Mouse (Mus musculus) hindbrain, embryonic 11.5 days (tissue): ENCODE data around the gene Parp8. TPM values are rescaled to one million over a fixed set of nuclear protein-coding genes. Genes with fewer than 3 reads are reported as not detected.

Source experiments
- ATAC-seq: fragments of 200-750 bp; cut with Nextera tagmentation; 2 replicates; pipeline ENCODE4 v1.8.0; 2017; ENCODE audit warnings: mild to moderate bottlenecking, moderate TSS enrichment, moderate library complexity; ENCODE audit not compliant: low FRiP score
- DNase-seq: peaks from one replicate; pipeline ENCODE4 v3.0.0-alpha.2; 2015; ENCODE audit warnings: low spot score
- H3K27ac ChIP-seq: fragments of 300-500 bp; sonication (generic); 2 replicates; pipeline ENCODE4 v1.5.1; 2014; ENCODE audit warnings: mild to moderate bottlenecking, low read depth, low read length
- H3K27me3 ChIP-seq: fragments of 300-500 bp; sonication (generic); 2 replicates; pipeline ENCODE4 v1.6.1; 2014; ENCODE audit warnings: mild to moderate bottlenecking, low read length, moderate library complexity, mixed read lengths; ENCODE audit not compliant: control insufficient read depth, insufficient read depth
- H3K36me3 ChIP-seq: fragments of 300-500 bp; sonication (generic); 2 replicates; pipeline ENCODE4 v1.6.1; 2014; ENCODE audit warnings: mild to moderate bottlenecking, low read length, moderate library complexity, mixed read lengths; ENCODE audit not compliant: control insufficient read depth, insufficient read depth
- H3K4me1 ChIP-seq: fragments of 300-500 bp; sonication (generic); replicated peaks from 2 replicates; pipeline ENCODE4 v1.6.1; 2014; ENCODE audit warnings: low read length, mixed read lengths; ENCODE audit not compliant: control insufficient read depth, insufficient read depth
- H3K4me2 ChIP-seq: fragments of 300-500 bp; sonication (generic); replicated peaks from 2 replicates; pipeline ENCODE4 v1.6.1; 2014; ENCODE audit warnings: mild to moderate bottlenecking, low read depth, low read length
- H3K4me3 ChIP-seq: fragments of 300-500 bp; sonication (generic); 2 replicates; pipeline ENCODE4 v1.5.1; 2014; ENCODE audit warnings: low read depth, low read length
- H3K9ac ChIP-seq: fragments of 300-500 bp; sonication (generic); 2 replicates; pipeline ENCODE4 v1.6.1; 2014; ENCODE audit warnings: low read depth, low read length
- H3K9me3 ChIP-seq: fragments of 300-500 bp; sonication (generic); 2 replicates; pipeline ENCODE4 v1.6.1; 2016; ENCODE audit warnings: low read length; ENCODE audit not compliant: control insufficient read depth
- WGBS: fragments of 180-500 bp; shearing (Covaris S2); extraction: QIAGEN DNeasy Blood & Tissue Kit; methylation state at CpG from one replicate; pipeline ENCODE4 v1.1.7; 2014; 5-methylcytosine and 5-hydroxymethylcytosine counted together
- polyA plus RNA-seq: library from polyadenylated mRNA; unstranded; fragments of >200 nt; fragmentation: Nextera tagmentation; extraction: Ambion mirVana; gene quantifications from 2 replicates; pipeline ENCODE4 v1.2.1, GENCODE M21; 2014

Parp8 gene
- polyA plus RNA-seq, 1 experiment from 2014 or later = 18.2 TPM

- no peak overlapping the region for H3K4me2 ChIP-seq
- H3K36me3 ChIP-seq = no peaks in the 10 kb centered on the region
- ATAC-seq (no peak), DNase-seq (no peak)
- H3K9ac ChIP-seq = no peak overlapping the region
- no peaks in the 10 kb centered on the region for H3K4me1 ChIP-seq
- H3K27ac ChIP-seq = no peak overlapping the region
- no peaks in the 10 kb centered on the region for H3K27me3 ChIP-seq
- H3K4me3 ChIP-seq = no peak overlapping the region
- H3K9me3 ChIP-seq = no peaks in the 10 kb centered on the region
- WGBS = 77% methylated on average over 7 of the region's 7 CpGs
Measured at GRCm38 (mm10) chr13:116986658-116987057, 38.7 kb downstream of the Parp8 start.

GRCm38 (mm10) chr13:116974081-116974860, 51.1 kb downstream of the Parp8 start:
- 89% methylated on average over 7 of the region's 7 CpGs for WGBS
- no peak overlapping the region for H3K9ac ChIP-seq
- no peaks in the 10 kb centered on the region for H3K9me3 ChIP-seq
- no peaks in the 10 kb centered on the region for H3K27me3 ChIP-seq
- ATAC-seq (no peak), DNase-seq (no peak)
- H3K4me1 ChIP-seq = no peaks in the 10 kb centered on the region
- no peaks in the 10 kb centered on the region for H3K36me3 ChIP-seq
- H3K27ac ChIP-seq = no peak overlapping the region
- H3K4me3 ChIP-seq = no peak overlapping the region
- no peak overlapping the region for H3K4me2 ChIP-seq

- 0 out of 2 replicates have a peak, but pooled peaks have one; percentile 25 for ATAC-seq
- no peak overlapping the region for H3K4me2 ChIP-seq
- 82% methylated on average over 7 of the region's 7 CpGs for WGBS
- no peaks in the 10 kb centered on the region for H3K4me1 ChIP-seq
- H3K9me3 ChIP-seq = no peaks in the 10 kb centered on the region
- no peak overlapping the region for H3K9ac ChIP-seq
- no peak overlapping the region for H3K4me3 ChIP-seq
- no peak overlapping the region for H3K27ac ChIP-seq
- H3K27me3 ChIP-seq = no peaks in the 10 kb centered on the region
- H3K36me3 ChIP-seq = no peaks in the 10 kb centered on the region
- no peak for DNase-seq
Measured at GRCm38 (mm10) chr13:116973491-116973890, 51.8 kb downstream of the Parp8 start.

- no peaks in the 10 kb centered on the region for H3K9me3 ChIP-seq
- no peaks in the 10 kb centered on the region for H3K27me3 ChIP-seq
- H3K4me3 ChIP-seq = no peak overlapping the region
- no peak overlapping the region for H3K4me2 ChIP-seq
- H3K36me3 ChIP-seq = no peaks in the 10 kb centered on the region
- ATAC-seq = no peak
- no peak overlapping the region for H3K27ac ChIP-seq
- WGBS = 87% methylated on average over 7 of the region's 7 CpGs
- H3K9ac ChIP-seq = no peak overlapping the region
- DNase-seq = no peak
- no peaks in the 10 kb centered on the region for H3K4me1 ChIP-seq
Measured at GRCm38 (mm10) chr13:116972036-116972611, 53.2 kb downstream of the Parp8 start.

GRCm38 (mm10) chr13:116970706-116971428, 54.5 kb downstream of the Parp8 start:
- no peak for DNase-seq

GRCm38 (mm10) chr13:116969650-116970049, 55.7 kb downstream of the Parp8 start:
- Histone ChIP-seq H3K9me3 (no peaks in the 10 kb centered on the region), H3K27me3 (no peaks in the 10 kb centered on the region), H3K4me3 (no peak overlapping the region), H3K4me1 (no peaks in the 10 kb centered on the region), H3K4me2 (no peak overlapping the region), H3K27ac (no peak overlapping the region), H3K36me3 (no peaks in the 10 kb centered on the region), H3K9ac (no peak overlapping the region)
- 86% methylated on average over 1 of the region's 1 CpGs for WGBS
- ATAC-seq (no peak), DNase-seq (no peak)

More at GRCm38 (mm10) chr13:116970706-116971428, 54.5 kb downstream of the Parp8 start:
- H3K36me3 ChIP-seq = no peaks in the 10 kb centered on the region
- no peaks in the 10 kb centered on the region for H3K27me3 ChIP-seq
- WGBS = 86% methylated on average over 11 of the region's 11 CpGs
- H3K4me1 ChIP-seq = no peaks in the 10 kb centered on the region
- H3K4me2 ChIP-seq = no peak overlapping the region
- no peaks in the 10 kb centered on the region for H3K9me3 ChIP-seq
- no peak overlapping the region for H3K9ac ChIP-seq
- H3K4me3 ChIP-seq = no peak overlapping the region
- ATAC-seq = no peak
- H3K27ac ChIP-seq = no peak overlapping the region

GRCm38 (mm10) chr13:116968906-116969305, 56.4 kb downstream of the Parp8 start:
- H3K36me3 ChIP-seq = no peaks in the 10 kb centered on the region
- H3K27me3 ChIP-seq = no peaks in the 10 kb centered on the region
- H3K27ac ChIP-seq = no peak overlapping the region
- DNase-seq (no peak), ATAC-seq (no peak)
- no peak overlapping the region for H3K4me3 ChIP-seq
- H3K9ac ChIP-seq = no peak overlapping the region
- WGBS = 94% methylated on average over 4 of the region's 4 CpGs
- no peak overlapping the region for H3K4me2 ChIP-seq
- no peaks in the 10 kb centered on the region for H3K4me1 ChIP-seq
- no peaks in the 10 kb centered on the region for H3K9me3 ChIP-seq

GRCm38 (mm10) chr13:116967459-116967858, 57.9 kb downstream of the Parp8 start:
- Histone ChIP-seq H3K36me3 (no peaks in the 10 kb centered on the region), H3K4me3 (no peak overlapping the region), H3K4me2 (no peak overlapping the region), H3K27ac (no peak overlapping the region), H3K9ac (no peak overlapping the region), H3K27me3 (no peaks in the 10 kb centered on the region), H3K4me1 (no peaks in the 10 kb centered on the region), H3K9me3 (no peaks in the 10 kb centered on the region)
- no peak for DNase-seq
- WGBS = 89% methylated on average over 3 of the region's 3 CpGs
- no peak for ATAC-seq
